Mouse (Mus musculus): ENCODE measurements at regions not wholly inside any gene's neighbourhood (a gene's known extent, or its start where the extent isn't known, plus 50 kb on each side); places are given as distances from the start of the nearest gene placed in this dataset.

DNA sequence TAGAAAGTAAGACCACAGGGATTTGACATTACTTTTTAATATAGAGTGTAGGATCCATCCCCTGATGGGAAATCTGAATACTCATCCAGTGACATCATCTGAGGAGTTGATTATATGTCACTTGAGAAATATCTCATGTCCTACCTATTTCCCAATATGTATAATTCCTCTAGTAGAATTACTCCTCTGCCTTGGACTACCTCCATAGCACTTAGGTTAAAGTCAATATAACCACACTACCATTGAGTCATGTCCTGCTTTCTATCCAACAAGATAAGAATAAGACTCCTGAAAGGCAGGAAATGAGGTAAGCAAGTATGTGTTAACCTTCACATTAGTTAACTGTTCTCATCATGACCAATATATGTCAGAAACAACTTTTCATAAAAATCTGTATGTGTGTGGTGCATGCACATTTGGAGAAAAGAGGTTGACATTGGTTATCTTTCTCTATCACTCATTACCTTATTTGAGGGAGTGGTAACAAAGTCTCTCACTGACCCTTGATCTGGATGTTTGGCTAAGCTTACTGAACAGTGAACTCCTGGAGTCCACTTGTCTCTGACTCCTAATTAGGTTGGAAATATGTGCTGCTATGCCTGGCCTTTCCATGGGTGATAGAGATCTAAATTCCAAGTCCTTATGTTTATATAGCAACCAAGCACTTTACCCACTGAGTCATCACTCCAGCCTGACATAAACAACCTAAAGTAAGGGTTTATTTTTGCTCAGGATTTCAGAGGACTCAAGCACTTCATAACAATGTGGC is 292.0 kb upstream of the Pitrm1 start:
- DNase-seq: no peak

DNA sequence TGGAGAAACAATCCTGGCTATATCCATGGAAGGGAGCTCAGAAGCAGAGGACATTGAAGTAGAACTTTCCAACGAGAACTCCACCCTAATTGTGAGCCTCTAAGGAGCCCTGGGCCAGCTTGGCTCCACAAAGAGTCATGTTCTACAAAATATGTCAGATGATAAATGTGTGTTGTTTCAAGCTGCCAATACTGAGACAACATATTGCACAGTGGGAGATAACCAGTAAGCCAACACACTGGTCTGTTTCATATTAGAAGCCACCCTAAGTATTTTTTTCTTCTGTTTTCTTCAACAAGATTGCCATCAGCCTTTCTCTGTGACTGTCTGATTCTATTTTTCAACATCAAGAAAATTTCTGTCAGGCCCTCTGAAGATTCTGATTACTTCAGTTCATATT is 289.5 kb upstream of the Pitrm1 start:
- DNase-seq: no peak

DNA sequence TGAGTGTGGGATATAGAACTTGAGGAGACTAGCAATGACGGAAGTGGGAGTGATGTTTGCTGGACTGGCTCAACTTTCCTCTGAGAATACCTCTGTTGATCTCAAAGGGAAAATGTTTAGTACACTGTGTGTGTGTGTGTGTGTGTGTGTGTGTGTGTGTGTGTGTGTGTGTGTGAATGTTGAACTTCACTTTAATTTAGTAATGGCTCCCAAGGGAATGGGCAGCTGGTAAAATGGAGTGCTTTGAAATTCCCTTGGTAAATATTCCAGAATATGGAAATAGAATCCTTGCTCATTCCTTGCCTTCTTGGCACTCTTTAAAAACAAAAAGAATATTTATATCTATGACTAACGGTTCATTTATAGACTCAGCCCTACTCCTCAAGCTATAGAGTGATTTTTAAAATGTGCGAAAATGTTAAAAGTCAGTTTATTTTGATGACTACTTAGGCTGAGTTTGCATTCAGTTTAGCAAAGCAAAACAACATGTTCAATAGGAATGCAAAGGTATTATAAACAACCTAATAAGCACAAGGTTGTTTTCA is 287.6 kb upstream of the Pitrm1 start:
- DNase-seq: no peak

- DNase-seq: no peak
Measured at GRCm38 (mm10) chr13:6261458-6261857, 286.5 kb upstream of the Pitrm1 start.

DNA sequence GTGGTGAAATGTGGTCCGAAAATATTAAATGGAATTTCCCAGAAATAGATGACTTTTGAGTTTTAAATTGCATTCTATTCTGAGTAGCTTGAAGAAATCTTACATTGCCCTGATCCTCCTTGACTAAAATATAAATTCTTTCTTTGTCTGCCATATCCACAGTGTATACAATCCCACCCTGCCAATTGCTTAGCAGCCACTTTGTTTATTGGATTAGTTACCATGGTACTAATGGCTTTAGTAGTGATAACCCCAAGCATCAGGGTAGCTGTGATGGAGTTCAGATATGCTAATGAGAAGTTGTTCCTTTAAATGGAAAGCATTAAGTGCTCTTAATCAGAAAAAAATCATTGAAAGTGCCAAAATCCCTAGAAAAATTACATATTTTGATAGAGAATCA is 277.4 kb upstream of the Pitrm1 start:
- no peak for DNase-seq

GRCm38 (mm10) chr13:6272932-6273331 is 275.0 kb upstream of the Pitrm1 start:
- DNase-seq: no peak

- no peak for DNase-seq
Measured at GRCm38 (mm10) chr13:6280073-6280472, 267.9 kb upstream of the Pitrm1 start.

DNA sequence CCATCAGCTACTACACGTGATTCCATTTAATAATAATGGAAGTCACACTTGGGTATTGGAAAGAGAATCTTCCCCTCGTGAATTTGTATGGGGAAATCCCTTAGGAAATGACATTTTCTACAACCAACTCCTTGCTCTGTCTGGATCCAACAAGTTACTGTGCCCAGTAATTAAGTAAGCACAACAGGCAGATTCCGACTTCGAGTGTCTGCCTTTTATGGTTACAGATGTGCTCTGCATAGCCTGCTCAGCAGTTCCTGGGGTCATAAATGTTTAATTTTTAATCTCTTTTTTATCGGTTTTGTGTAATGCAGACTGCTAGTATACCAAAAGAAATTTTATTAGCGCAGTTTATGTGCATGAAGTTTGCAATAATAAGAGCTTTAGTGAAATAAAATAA is 259.8 kb upstream of the Pitrm1 start:
- DNase-seq: no peak

GRCm38 (mm10) chr13:6292098-6292497 is 255.9 kb upstream of the Pitrm1 start:
- peak; percentile 9 for DNase-seq

DNA sequence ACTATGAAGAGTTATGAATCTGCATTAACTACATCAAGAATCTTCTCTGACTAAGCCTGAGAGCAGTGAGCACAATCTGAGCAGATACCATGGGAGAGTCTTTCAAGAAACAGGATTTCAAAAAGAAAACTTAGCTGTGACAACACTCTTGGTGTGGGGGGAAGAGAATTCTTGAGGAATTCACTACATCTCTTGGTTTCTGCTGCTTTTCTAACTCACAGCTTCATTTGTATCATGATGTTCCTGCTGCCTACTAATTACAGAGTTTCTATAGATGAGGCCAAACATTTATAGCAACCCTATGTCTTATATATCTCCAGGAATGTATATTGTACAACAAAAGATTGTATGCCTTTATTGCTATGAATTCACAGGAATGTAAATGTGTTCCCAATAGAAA is 242.2 kb upstream of the Pitrm1 start:
- no peak for DNase-seq

GRCm38 (mm10) chr13:6306616-6306988 is 241.3 kb upstream of the Pitrm1 start:
- no peak for DNase-seq

- no peak for DNase-seq
Measured at GRCm38 (mm10) chr13:6306989-6307917, 240.7 kb upstream of the Pitrm1 start.

GRCm38 (mm10) chr13:6316201-6316600 is 231.7 kb upstream of the Pitrm1 start:
- DNase-seq: no peak

- no peak for DNase-seq
Measured at GRCm38 (mm10) chr13:6323948-6324347, 224.0 kb upstream of the Pitrm1 start.

GRCm38 (mm10) chr13:6330320-6330950 is 217.5 kb upstream of the Pitrm1 start:
- no peak for DNase-seq

GRCm38 (mm10) chr13:6340157-6340556 is 207.8 kb upstream of the Pitrm1 start:
- DNase-seq: no peak

DNA sequence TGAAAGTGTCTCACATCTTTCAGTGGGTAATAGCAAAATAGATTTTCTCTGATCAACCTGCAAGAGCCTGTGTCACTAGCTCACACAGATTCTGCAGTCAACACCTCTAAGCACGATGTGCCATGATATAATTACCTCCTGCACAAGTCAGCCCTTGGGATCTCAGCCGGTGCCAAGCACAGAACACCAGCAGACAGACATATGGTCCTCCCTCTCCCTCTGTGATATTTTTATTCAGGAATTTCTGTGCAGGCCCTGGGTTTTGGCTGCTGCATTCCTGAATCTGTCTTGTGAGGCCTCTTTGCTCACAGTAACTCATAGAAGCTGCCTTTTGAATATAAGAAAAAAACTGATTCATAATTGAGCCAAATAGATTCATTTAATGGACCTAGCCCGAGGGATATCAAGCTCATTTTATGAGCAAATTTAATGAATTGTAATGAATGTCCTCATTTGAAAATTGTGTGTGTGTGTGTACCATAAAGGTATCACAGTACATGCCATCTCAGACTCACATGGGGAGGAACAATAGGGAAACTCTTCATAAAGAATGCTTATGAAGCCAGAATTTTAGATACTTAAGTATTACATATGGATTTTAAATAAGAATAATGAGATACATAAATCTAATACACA is 206.7 kb upstream of the Pitrm1 start:
- DNase-seq: no peak

DNA sequence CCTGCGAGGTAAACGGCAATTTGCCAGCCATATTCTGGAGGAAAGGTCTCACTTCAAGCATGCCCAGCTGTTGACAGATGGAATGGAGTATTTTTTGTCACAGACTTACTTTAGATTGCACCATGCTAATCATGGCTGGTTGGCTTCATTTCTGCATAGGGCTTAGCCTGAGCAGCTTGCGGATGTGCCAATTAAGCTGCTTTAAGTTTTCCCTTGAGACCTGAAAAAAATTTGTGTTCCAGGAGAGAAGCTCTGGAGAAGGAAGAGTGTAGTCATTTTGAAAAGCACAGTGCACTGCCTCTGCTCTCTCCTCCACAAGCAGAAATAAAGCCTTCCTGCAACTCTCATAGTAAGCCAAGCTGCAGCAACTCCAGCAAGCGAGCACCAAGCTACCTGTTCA is 182.8 kb upstream of the Pitrm1 start:
- peak; percentile 3 for DNase-seq

DNA sequence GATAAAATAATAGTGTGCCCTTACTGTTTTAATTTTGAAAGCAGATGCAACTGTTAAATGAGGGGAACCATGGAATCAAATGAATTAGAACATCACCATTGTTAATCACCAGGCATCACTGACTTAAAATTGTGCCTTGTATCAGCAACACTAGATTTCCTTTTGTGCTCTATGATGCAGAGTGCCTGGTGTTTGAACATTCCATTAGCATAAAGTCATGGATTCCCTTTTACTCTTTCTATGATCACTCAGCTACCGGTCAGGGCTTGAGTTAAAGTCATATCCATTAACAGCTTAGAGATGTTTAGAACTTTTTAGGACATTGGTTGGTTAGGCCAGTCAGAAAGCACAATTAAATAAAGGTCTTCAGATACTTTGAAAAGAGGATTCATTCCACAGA is 180.3 kb upstream of the Pitrm1 start:
- DNase-seq: no peak

DNA sequence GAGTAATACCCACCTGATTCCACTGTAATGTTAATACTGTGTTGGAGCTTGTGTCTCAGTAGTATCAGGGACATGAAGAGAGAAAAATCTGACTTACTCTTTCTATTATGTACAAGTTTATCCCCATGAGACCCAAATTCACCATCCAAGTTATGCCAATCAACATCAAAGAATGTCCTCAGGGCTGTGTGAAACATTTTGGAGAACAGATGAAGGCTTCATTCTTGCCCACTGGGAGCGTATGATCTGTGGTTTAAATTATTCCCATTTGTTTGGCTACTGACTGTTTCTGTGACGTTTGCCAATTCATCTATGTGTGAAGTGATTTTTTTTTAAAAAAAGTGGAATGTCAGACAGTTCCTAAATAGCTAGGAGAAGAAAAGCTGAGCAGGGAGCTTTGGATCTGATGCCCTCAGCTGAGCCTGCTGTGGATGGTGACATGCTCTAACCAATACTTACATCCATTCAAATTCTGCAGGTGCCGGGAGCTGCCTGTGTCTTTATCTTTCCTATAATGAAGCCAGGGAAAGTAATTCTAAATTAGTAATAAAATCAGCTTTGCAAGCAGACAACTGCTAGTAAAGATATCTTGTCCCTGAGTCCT is 173.3 kb upstream of the Pitrm1 start:
- DNase-seq: no peak

DNA sequence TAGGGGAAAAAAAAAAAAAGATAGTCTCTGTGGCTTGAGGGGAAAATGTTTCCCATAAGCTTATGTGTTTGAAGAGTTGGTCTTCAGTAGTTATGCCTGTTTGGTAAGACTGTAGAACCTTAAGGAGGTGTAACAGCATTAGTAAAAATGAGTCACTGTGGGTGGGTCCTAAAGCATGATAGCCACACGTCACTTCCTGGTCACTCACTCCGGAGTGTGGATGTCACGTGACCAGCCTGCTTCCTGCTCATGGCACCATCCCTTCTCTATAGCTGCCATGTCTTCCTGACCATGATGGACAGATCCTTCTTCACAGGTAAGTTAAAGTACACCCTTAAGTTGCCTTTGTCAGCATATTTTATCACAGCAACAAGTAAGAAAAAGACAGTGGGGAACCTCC is 170.0 kb upstream of the Pitrm1 start:
- no peak for DNase-seq
